Mouse (Mus musculus) left cerebral cortex, adult 9 months (tissue): ENCODE results near the gene Mmp17.
"Not testable (repeated sequence)": the region's sequence is repeated elsewhere in the genome, so short reads cannot be mapped to it uniquely, and the experiment has no call there.

Experiments used
- DNase-seq, 2 experiments: peaks; one replicate each; pipeline ENCODE4 v3.0.0; 2022; ENCODE audit warnings: low spot score in 2 of 2

The Mmp17 gene

GRCm38 (mm10) chr5:129590915-129591314 lies 6.9 kb downstream of the Mmp17 start:
- DNase-seq, result peak in 1 of 2 experiments; percentile 49

GRCm38 (mm10) chr5:129594116-129595114 lies 10.4 kb downstream of the Mmp17 start:
- DNase-seq, result peak in 1 of 2 experiments; percentile 88

- DNase-seq, result no peak
These were observed 18.1 kb downstream of the Mmp17 start for GRCm38 (mm10) chr5:129602071-129602487.

GRCm38 (mm10) chr5:129607476-129607875 lies 23.5 kb downstream of the Mmp17 start:
- no peak for DNase-seq

- DNase-seq, result peak in 1 of 2 experiments; percentile 83
These were observed 27.1 kb downstream of the Mmp17 start for GRCm38 (mm10) chr5:129611060-129611459.

GRCm38 (mm10) chr5:129620600-129620999 lies 36.6 kb downstream of the Mmp17 start:
- not testable (repeated sequence) for DNase-seq

- no peak for DNase-seq
These were observed 37.4 kb downstream of the Mmp17 start for GRCm38 (mm10) chr5:129621361-129621760.

- DNase-seq, result no peak
These were observed 42.1 kb downstream of the Mmp17 start for GRCm38 (mm10) chr5:129626099-129626498.

- DNase-seq, result not testable (repeated sequence)
These were observed 42.6 kb downstream of the Mmp17 start for GRCm38 (mm10) chr5:129626586-129626985.

GRCm38 (mm10) chr5:129632270-129633250 lies 48.6 kb downstream of the Mmp17 start:
- DNase-seq, result not testable (repeated sequence)

- no peak for DNase-seq
These were observed 66.9 kb downstream of the Mmp17 start for GRCm38 (mm10) chr5:129650858-129651257.

- DNase-seq, result no peak
These were observed 73.0 kb downstream of the Mmp17 start for GRCm38 (mm10) chr5:129657016-129657415.

GRCm38 (mm10) chr5:129657931-129658330 lies 74.0 kb downstream of the Mmp17 start:
- no peak for DNase-seq
